Mouse (Mus musculus): Measurements from ENCODE around the gene Inpp5a.

DNA sequence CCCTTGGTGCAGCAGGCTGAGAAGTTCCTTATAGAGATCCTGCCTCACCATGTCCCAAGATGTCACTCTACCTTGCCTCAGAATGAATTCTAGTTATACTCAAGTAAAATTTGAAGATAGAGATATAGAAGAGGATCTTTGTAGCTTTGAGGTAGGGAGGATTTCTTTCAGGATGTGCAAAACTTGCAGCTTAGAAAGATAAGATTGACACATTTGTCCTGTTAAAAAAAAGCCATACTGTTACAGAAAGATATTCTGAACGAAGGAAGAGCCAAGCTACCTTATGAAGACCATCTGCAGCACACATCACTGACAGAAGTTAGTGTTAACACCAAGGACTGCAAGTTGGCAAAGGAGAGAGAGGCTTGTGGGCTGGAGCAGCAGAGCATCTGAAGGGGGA, 90.2 kb downstream of the Inpp5a start:
- TF ChIP-seq CTCF (IDR thresholded peaks at IDR 0.05; ENCODE audit: low read depth): no peak
- no peak for TF ChIP-seq EP300 (IDR thresholded peaks at IDR 0.05; ENCODE audit: low read depth)

Measured in heart, postnatal 0 days (tissue).